Mouse (Mus musculus) lung, embryonic 16.5 days (tissue): ENCODE measurements at regions not wholly inside any gene's neighbourhood (a gene's known extent, or its start where the extent isn't known, plus 50 kb on each side); places are given as distances from the start of the nearest gene placed in this dataset.

Source experiments
- ATAC-seq: fragments of 200-750 bp; cut with Nextera tagmentation; 2 replicates; pipeline ENCODE4 v1.8.0; 2017; ENCODE audit warnings: low read depth, mild to moderate bottlenecking, moderate library complexity
- H3K27ac ChIP-seq: fragments of 300-500 bp; sonication (generic); 2 replicates; pipeline ENCODE4 v1.5.1; 2014; ENCODE audit warnings: mild to moderate bottlenecking, control low read depth, low read length
- H3K27me3 ChIP-seq: fragments of 300-500 bp; sonication (generic); 2 replicates; pipeline ENCODE4 v1.6.1; 2014; ENCODE audit warnings: low read depth, low read length, mixed read lengths; ENCODE audit not compliant: control insufficient read depth, insufficient read depth
- H3K36me3 ChIP-seq: fragments of 300-500 bp; sonication (generic); 2 replicates; pipeline ENCODE4 v1.6.1; 2014; ENCODE audit warnings: low read length; ENCODE audit not compliant: control insufficient read depth, insufficient read depth
- H3K4me1 ChIP-seq: fragments of 300-500 bp; sonication (generic); replicated peaks from 2 replicates; pipeline ENCODE4 v1.6.1; 2014; ENCODE audit warnings: low read length, mixed read lengths; ENCODE audit not compliant: control insufficient read depth, insufficient read depth
- H3K4me2 ChIP-seq: fragments of 300-500 bp; sonication (generic); 2 replicates; pipeline ENCODE4 v1.6.1; 2014; ENCODE audit warnings: low read depth, low read length, control low read depth
- H3K4me3 ChIP-seq: fragments of 300-500 bp; sonication (generic); 2 replicates; pipeline ENCODE4 v1.5.1; 2014; ENCODE audit warnings: mild to moderate bottlenecking, low read length, control low read depth
- H3K9ac ChIP-seq: fragments of 300-500 bp; sonication (generic); 2 replicates; pipeline ENCODE4 v1.6.1; 2014; ENCODE audit warnings: low read length, control low read depth
- H3K9me3 ChIP-seq: fragments of 300-500 bp; sonication (generic); 2 replicates; pipeline ENCODE4 v1.6.1; 2016; ENCODE audit warnings: low read length; ENCODE audit not compliant: control insufficient read depth
- WGBS: fragments of 180-500 bp; shearing (Covaris S2); extraction: QIAGEN DNeasy Blood & Tissue Kit; methylation state at CpG from one replicate; pipeline ENCODE4 v1.1.7; 2014; 5-methylcytosine and 5-hydroxymethylcytosine counted together

- Histone ChIP-seq H3K27ac (no peak overlapping the region), H3K4me3 (no peak overlapping the region), H3K9ac (no peak overlapping the region), H3K9me3 (peaks cover 3% of the 10 kb centered on the region; the same call in 1 of the 2 replicates), H3K36me3 (no peaks in the 10 kb centered on the region), H3K4me2 (no peak overlapping the region), H3K4me1 (peaks cover 14% of the 10 kb centered on the region), H3K27me3 (no peaks in the 10 kb centered on the region)
- WGBS: 85% methylated on average over 5 of the region's 5 CpGs
- ATAC-seq: no peak
Measured at GRCm38 (mm10) chr14:76220952-76221351, 110.3 kb downstream of the Nufip1 start.

- no peak overlapping the region for H3K27ac ChIP-seq
- no peak for ATAC-seq
- H3K9me3 ChIP-seq: peaks cover 3% of the 10 kb centered on the region; the same call in 1 of the 2 replicates
- WGBS: 50% methylated on average over 10 of the region's 10 CpGs
- no peak overlapping the region for H3K4me3 ChIP-seq
- H3K27me3 ChIP-seq: no peaks in the 10 kb centered on the region
- H3K4me1 ChIP-seq: peaks cover 14% of the 10 kb centered on the region
- H3K4me2 ChIP-seq: no peak overlapping the region
- H3K36me3 ChIP-seq: no peaks in the 10 kb centered on the region
- H3K9ac ChIP-seq: no peak overlapping the region
Measured at GRCm38 (mm10) chr14:76221617-76222319, 111.1 kb downstream of the Nufip1 start.

DNA sequence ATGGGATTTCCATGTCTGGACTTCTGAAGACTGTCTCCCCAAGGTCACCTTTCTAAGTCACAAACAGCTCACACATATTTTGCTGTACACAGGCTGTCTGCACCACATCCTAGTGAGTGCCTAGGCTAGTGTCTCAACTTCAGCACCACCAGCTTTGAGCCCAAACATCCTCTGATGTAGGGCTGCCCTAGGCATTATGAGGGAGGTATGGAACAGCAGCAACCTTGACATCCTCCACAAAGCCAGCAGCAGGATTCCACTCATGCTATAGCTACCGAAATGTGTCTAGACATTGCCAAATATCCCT lies 111.6 kb downstream of the Nufip1 start:
- Histone ChIP-seq H3K27ac (no peak overlapping the region), H3K4me3 (no peak overlapping the region), H3K9me3 (peaks cover 3% of the 10 kb centered on the region; the same call in 1 of the 2 replicates), H3K4me1 (peaks cover 14% of the 10 kb centered on the region), H3K9ac (no peak overlapping the region), H3K27me3 (no peaks in the 10 kb centered on the region), H3K36me3 (no peaks in the 10 kb centered on the region), H3K4me2 (no peak overlapping the region)
- no peak for ATAC-seq
- WGBS: 76% methylated on average over 1 of the region's 1 CpGs

GRCm38 (mm10) chr14:76223036-76223650 lies 112.5 kb downstream of the Nufip1 start:
- ATAC-seq: peak; percentile 95
- no peak overlapping the region for H3K9ac ChIP-seq
- peak overlapping the region; percentile 2 for H3K27ac ChIP-seq
- H3K4me1 ChIP-seq: peaks cover 14% of the 10 kb centered on the region
- H3K9me3 ChIP-seq: peaks cover 3% of the 10 kb centered on the region; the same call in 1 of the 2 replicates
- no peak overlapping the region for H3K4me3 ChIP-seq
- no peak overlapping the region for H3K4me2 ChIP-seq
- H3K36me3 ChIP-seq: no peaks in the 10 kb centered on the region
- H3K27me3 ChIP-seq: no peaks in the 10 kb centered on the region
- 44% methylated on average over 8 of the region's 8 CpGs for WGBS

DNA sequence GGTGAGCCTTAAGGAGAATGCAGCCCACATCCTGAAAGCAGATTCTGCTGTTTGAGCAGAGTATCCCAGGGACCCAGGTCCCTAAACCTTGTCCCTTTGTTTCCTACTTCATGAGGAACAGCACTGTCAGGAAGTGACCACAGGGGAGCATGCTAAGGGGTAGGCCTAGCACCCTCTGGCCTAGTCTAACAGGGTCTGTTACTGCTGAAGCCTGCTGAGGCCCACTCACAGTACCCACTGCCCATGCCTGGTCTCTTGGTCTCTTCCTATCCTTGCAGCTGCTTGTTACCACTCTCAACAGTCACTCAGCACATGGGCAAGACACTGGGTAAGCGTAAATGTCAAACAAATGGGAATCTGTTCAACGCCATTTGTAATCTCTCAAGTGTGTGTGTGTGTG lies 113.2 kb downstream of the Nufip1 start:
- peak overlapping the region; percentile 2 for H3K27ac ChIP-seq
- no peaks in the 10 kb centered on the region for H3K36me3 ChIP-seq
- no peak overlapping the region for H3K9ac ChIP-seq
- 74% methylated on average over 2 of the region's 2 CpGs for WGBS
- H3K4me1 ChIP-seq: peaks cover 14% of the 10 kb centered on the region
- no peak overlapping the region for H3K4me3 ChIP-seq
- H3K4me2 ChIP-seq: no peak overlapping the region
- ATAC-seq: peak; percentile 21; the same call in 1 of the 2 replicates
- H3K27me3 ChIP-seq: no peaks in the 10 kb centered on the region
- H3K9me3 ChIP-seq: no peaks in the 10 kb centered on the region

- Histone ChIP-seq H3K27me3 (no peaks in the 10 kb centered on the region), H3K4me2 (no peak overlapping the region), H3K27ac (no peak overlapping the region), H3K4me1 (peaks cover 14% of the 10 kb centered on the region), H3K4me3 (no peak overlapping the region), H3K9me3 (no peaks in the 10 kb centered on the region), H3K36me3 (no peaks in the 10 kb centered on the region), H3K9ac (no peak overlapping the region)
- WGBS: 75% methylated on average over 12 of the region's 12 CpGs
- ATAC-seq: no peak
Measured at GRCm38 (mm10) chr14:76225532-76225931, 114.8 kb downstream of the Nufip1 start.

- 60% methylated on average over 4 of the region's 4 CpGs for WGBS
- H3K9me3 ChIP-seq: no peaks in the 10 kb centered on the region
- ATAC-seq: no peak
Measured at GRCm38 (mm10) chr14:76226621-76227297, 116.1 kb downstream of the Nufip1 start.

GRCm38 (mm10) chr14:76228968-76229555 lies 118.4 kb downstream of the Nufip1 start:
- Histone ChIP-seq H3K9me3 (no peaks in the 10 kb centered on the region), H3K4me2 (no peak overlapping the region), H3K36me3 (no peaks in the 10 kb centered on the region), H3K27ac (no peak overlapping the region), H3K9ac (no peak overlapping the region), H3K4me1 (no peaks in the 10 kb centered on the region), H3K27me3 (no peaks in the 10 kb centered on the region), H3K4me3 (no peak overlapping the region)
- WGBS: 47% methylated on average over 9 of the region's 9 CpGs
- ATAC-seq: no peak

More at GRCm38 (mm10) chr14:76226621-76227297, 116.1 kb downstream of the Nufip1 start:
- Histone ChIP-seq H3K27ac (no peak overlapping the region), H3K27me3 (no peaks in the 10 kb centered on the region), H3K36me3 (no peaks in the 10 kb centered on the region), H3K4me3 (no peak overlapping the region), H3K4me2 (no peak overlapping the region), H3K9ac (no peak overlapping the region), H3K4me1 (peaks cover 11% of the 10 kb centered on the region)

DNA sequence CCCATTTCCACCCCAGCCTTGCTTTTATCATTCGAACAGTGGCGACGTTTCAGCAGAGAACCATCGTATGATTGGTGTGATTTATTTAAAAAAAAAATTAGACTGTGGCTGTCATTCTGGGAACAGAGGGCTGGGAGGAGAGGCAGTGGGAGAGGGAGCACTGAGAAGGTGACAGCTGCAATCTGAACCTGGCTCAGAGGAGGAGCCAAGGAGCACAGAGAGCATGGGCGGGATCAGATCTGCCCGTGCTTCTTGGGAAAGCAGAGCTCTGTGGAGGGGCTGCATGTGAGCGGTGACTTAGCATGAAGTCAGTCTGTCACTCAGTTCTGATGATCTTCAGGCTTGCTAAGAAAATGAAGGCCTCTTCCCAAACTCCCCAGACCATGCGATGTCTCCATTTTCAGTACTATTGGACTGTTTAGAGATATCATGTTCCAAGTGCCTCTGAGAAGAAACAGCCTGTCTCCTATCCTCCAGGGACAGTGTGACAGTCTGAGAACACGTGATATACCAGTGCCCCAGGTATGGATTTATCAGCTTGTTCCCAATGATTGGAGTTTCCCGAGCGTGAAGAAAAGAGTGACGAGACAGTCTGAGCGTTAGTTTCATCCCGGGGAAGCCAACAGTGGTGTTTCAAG lies 129.3 kb downstream of the Nufip1 start:
- no peak for ATAC-seq
- WGBS: 71% methylated on average over 14 of the region's 14 CpGs

More for the DNA sequence above, 129.3 kb downstream of the Nufip1 start:
- Histone ChIP-seq H3K4me1 (peaks cover 9% of the 10 kb centered on the region), H3K27me3 (no peaks in the 10 kb centered on the region), H3K4me2 (no peak overlapping the region), H3K4me3 (no peak overlapping the region), H3K36me3 (no peaks in the 10 kb centered on the region), H3K27ac (no peak overlapping the region), H3K9me3 (no peaks in the 10 kb centered on the region), H3K9ac (no peak overlapping the region)
